Mouse (Mus musculus): Measurements from ENCODE around the gene Kif26b. TPM values are rescaled to one million over a fixed set of nuclear protein-coding genes. Genes with fewer than 3 reads are reported as not detected.

Gene Kif26b
- polyA plus RNA-seq, 1 experiment from 2014 or later: 5.3 TPM

DNA sequence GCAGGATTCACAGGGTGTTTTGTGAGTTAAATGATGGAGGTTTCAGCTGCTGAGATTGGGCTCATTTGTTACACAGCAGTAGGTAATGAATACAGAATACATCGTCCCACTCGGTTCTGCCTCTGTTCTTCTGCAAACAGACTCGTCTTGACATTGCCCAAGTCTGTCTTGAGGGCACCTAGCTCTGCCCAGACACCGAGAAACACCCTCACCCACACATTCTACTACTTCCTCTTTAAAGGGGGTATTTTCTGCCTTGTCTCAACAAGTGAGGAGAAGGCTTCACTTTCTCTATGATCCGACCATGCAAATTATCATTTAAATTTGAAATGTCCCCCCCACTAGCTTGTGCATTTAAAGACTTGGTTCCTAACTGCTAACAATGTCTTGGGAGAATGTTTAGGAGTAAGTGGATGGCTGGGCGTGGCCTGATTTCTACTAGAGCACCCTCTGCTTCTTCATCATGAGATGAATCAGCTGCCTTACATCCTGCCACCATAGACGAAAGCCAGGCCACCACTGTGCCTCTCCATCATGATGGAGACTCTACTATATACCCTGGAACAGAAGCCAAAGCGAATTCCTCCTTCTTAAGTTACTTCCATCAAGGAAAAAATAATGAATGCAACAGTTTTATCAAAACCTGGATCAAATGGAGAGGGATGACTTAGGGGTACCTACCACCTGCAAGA lies 395.7 kb downstream of the Kif26b start:
- Histone ChIP-seq H3K4me2 (no peak overlapping the region), H3K4me3 (no peak overlapping the region), H3K4me1 (no peaks in the 10 kb centered on the region), H3K27ac (no peak overlapping the region), H3K27me3 (0 out of 2 replicates have a peak, but pooled peaks cover 3% of the 10 kb centered on the region), H3K9ac (no peak overlapping the region), H3K9me3 (no peaks in the 10 kb centered on the region), H3K36me3 (peaks cover 8% of the 10 kb centered on the region; the same call in 1 of the 2 replicates)
- 83% methylated on average over 8 of the region's 8 CpGs for WGBS
- no peak for ATAC-seq (ENCODE audit: insufficient number of reproducible peaks, low FRiP score, low TSS enrichment, low read depth)

DNA sequence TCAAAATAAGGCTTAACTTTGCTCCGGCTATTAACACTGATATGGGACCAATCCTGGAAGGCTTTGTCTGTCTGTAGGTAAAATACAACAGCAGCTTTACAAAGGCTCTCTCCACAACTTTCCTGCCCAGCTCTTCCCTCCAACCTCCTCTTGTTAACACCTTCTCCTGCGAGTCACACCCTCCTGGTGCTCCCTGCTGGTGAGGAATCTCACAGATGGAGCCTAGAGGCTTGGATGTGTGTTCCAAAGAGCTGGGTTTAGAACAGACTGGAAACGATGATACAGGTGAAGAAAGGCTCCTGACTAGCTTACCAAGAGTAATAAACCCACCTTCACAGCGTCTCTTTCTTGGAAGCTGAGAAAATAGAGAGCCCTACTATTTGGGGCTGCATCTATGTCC lies 400.6 kb downstream of the Kif26b start:
- no peaks in the 10 kb centered on the region for H3K9me3 ChIP-seq
- 0 out of 2 replicates have a peak, but pooled peaks cover 3% of the 10 kb centered on the region for H3K27me3 ChIP-seq
- no peak overlapping the region for H3K9ac ChIP-seq
- H3K36me3 ChIP-seq: peaks cover 14% of the 10 kb centered on the region
- WGBS: 55% methylated on average over 4 of the region's 4 CpGs
- H3K4me1 ChIP-seq: peaks cover 13% of the 10 kb centered on the region
- no peak overlapping the region for H3K27ac ChIP-seq
- H3K4me3 ChIP-seq: no peak overlapping the region
- no peak for ATAC-seq (ENCODE audit: insufficient number of reproducible peaks, low FRiP score, low TSS enrichment, low read depth)
- H3K4me2 ChIP-seq: no peak overlapping the region

DNA sequence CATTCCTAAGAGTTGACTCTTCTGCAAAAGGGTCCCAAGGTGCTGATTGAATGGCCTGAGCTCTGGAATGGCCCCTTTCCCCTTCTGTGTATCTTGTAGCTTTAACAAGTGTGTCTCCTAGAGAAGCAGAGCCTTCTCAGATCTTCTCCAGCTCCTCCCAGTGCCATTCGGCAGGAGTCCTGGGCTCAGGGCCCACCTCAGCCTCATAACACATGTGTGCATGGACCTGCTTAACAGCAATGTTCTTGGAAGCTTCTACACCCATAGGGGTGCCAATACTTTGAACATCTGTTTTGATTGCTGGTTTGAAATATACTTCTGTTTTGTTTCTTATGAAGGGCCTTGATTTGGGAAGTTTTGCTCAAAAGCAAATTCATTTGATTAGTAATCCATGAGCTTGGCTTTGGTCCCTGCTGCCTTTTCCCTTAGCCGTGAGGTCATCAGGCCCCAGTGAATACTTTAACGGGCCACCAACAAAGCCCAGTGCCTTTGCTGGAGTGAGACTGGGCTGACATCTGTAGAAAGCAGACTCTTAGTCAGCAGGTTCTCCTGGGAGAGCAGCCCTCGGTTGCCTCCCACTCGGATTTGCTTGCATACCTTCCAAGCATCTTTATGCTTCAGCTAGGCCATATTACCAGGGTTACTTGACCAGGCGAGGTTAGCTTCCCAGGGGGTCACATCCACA lies 405.2 kb downstream of the Kif26b start:
- Histone ChIP-seq H3K9ac (no peak overlapping the region), H3K27ac (no peak overlapping the region), H3K36me3 (peaks cover 6% of the 10 kb centered on the region), H3K27me3 (no peaks in the 10 kb centered on the region), H3K4me3 (no peak overlapping the region), H3K9me3 (no peaks in the 10 kb centered on the region), H3K4me1 (peaks cover 46% of the 10 kb centered on the region), H3K4me2 (no peak overlapping the region)
- WGBS: 51% methylated on average over 6 of the region's 6 CpGs
- no peak for ATAC-seq (ENCODE audit: insufficient number of reproducible peaks, low FRiP score, low TSS enrichment, low read depth)

DNA sequence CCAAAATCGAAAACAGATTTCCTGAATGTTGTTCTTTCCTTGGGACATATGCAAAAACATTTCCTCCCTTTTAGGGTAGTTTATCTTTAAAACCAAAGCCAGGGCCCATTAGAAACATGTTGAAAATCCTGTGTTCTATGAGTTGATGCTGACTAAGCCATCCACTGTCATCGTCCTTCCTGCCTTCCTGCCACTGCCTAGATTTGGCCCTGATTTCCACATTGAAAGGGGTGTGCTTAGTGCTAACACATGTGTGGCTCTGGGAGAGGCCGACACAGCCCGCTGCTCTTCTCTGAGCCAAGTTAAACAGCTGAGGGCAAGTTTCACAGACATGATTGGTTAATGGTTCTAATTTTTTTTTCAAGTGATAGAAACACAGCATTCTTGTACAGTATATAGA lies 407.5 kb downstream of the Kif26b start:
- H3K27ac ChIP-seq: peak overlapping the region; percentile 79; the same call in 1 of the 2 replicates
- H3K36me3 ChIP-seq: peaks cover 6% of the 10 kb centered on the region
- no peaks in the 10 kb centered on the region for H3K9me3 ChIP-seq
- peaks cover 46% of the 10 kb centered on the region for H3K4me1 ChIP-seq
- WGBS: 25% methylated on average over 4 of the region's 4 CpGs
- no peaks in the 10 kb centered on the region for H3K27me3 ChIP-seq
- no peak overlapping the region for H3K4me3 ChIP-seq
- peak; percentile 70; the same call in 1 of the 2 replicates for ATAC-seq (ENCODE audit: insufficient number of reproducible peaks, low FRiP score, low TSS enrichment, low read depth)
- no peak overlapping the region for H3K9ac ChIP-seq
- H3K4me2 ChIP-seq: no peak overlapping the region; the same call in 1 of the 2 replicates

DNA sequence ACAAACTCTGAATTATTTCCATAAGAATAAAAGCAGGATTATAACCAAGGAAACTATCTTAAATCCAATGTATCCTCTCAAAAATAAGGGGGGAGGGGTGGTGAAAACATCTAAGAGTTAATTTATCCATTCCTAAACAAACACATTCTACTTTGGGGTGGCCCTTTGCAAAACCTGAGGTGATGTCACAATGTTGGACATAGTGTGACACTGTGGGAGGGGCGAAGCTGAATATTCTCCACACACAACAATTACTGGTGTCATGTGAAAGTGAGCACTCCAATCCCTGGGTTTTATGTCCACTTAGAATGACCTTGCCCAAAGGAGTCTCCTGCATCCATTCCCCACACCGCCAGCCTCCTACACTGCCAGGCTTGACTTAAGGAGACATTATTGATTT lies 408.1 kb downstream of the Kif26b start:
- Histone ChIP-seq H3K9me3 (no peaks in the 10 kb centered on the region), H3K4me1 (peaks cover 46% of the 10 kb centered on the region), H3K9ac (no peak overlapping the region), H3K27me3 (0 out of 2 replicates have a peak, but pooled peaks cover 2% of the 10 kb centered on the region), H3K4me2 (no peak overlapping the region), H3K27ac (no peak overlapping the region), H3K4me3 (no peak overlapping the region), H3K36me3 (peaks cover 6% of the 10 kb centered on the region)
- WGBS: 91% methylated on average over 2 of the region's 2 CpGs
- ATAC-seq (ENCODE audit: insufficient number of reproducible peaks, low FRiP score, low TSS enrichment, low read depth): no peak

DNA sequence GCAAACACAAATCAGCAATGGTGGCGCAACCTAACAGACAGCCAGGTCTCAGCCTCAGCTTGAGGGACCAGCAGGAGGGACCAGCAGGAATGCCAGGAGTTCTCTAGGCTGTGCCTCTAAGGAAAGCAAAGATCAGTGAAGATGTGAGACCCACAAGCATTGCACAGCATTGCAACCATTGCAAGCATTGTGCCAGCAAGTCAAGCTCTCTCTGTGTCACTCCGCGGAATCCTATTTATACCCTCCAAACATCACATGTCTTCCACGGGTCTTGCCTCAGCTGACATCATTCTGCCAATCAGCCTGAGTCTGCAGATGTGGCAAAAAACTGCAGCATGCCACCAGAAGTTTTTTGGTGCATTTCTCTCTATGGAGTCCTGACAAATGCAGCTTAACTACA lies 411.4 kb downstream of the Kif26b start:
- no peak overlapping the region for H3K9ac ChIP-seq
- 0 out of 2 replicates have a peak, but pooled peaks cover 2% of the 10 kb centered on the region for H3K27me3 ChIP-seq
- no peaks in the 10 kb centered on the region for H3K9me3 ChIP-seq
- ATAC-seq (ENCODE audit: insufficient number of reproducible peaks, low FRiP score, low TSS enrichment, low read depth): no peak
- WGBS: 85% methylated on average over 4 of the region's 4 CpGs
- no peak overlapping the region for H3K4me2 ChIP-seq
- peaks cover 29% of the 10 kb centered on the region for H3K4me1 ChIP-seq
- no peaks in the 10 kb centered on the region for H3K36me3 ChIP-seq
- no peak overlapping the region for H3K27ac ChIP-seq
- H3K4me3 ChIP-seq: no peak overlapping the region

DNA sequence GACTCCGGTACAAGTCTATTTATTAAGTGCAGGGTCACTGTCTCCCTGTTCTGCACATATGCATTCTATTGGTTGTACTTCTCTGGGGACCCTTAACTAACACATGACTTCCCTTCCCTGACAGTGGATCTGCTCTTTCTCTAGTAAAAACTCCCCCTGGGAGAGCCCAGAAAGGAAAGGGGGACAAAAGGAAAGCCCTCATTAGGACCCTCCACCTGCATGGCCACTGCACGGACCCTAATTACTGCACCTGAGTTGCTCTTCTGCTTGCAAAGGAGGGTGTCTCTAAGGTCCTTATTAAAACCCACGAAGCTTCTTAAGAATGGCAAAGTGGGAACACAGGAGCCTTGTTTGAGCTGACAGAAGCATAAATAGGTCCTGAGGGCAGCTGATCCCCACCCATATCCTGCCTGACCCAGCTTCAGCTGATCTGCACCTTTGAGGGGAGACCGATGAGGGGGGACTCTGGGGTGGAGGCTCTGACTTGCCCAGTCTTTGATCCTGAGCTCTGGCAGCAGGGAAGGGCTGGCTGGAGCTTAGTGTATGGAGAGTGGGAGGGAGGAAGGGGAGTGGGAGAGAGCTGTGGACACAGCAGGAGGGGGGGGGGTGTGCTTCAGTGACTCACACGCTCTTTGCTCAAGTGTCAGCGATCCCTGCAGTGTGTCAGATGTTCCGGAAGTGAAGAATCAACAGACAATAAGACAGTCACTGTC lies 413.5 kb downstream of the Kif26b start:
- H3K4me3 ChIP-seq: no peak overlapping the region
- H3K4me2 ChIP-seq: no peak overlapping the region
- ATAC-seq (ENCODE audit: insufficient number of reproducible peaks, low FRiP score, low TSS enrichment, low read depth): no peak
- H3K9ac ChIP-seq: no peak overlapping the region
- peaks cover 16% of the 10 kb centered on the region for H3K4me1 ChIP-seq
- WGBS: 31% methylated on average over 7 of the region's 7 CpGs
- H3K27ac ChIP-seq: no peak overlapping the region
- no peaks in the 10 kb centered on the region for H3K9me3 ChIP-seq
- H3K36me3 ChIP-seq: no peaks in the 10 kb centered on the region
- H3K27me3 ChIP-seq: 0 out of 2 replicates have a peak, but pooled peaks cover 2% of the 10 kb centered on the region

DNA sequence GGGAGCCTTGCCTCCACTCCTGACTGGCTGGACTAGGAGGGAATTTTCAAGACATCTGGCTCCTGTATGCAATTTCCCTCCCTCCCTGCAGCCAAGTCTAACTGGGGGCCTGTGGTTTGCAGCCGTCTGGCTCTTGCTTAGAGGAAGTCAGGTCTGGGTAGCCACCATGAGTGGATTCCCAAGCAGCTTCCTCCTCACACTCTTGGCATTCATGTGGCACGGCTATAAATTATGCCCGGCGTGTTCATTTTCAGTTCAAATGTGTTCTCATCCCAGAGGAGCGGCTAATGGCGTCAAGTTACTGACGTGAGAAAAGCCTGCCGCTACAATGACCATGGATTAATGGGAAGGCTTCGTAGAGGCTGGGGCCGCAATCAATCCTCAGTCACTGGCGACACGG lies 424.0 kb downstream of the Kif26b start:
- Histone ChIP-seq H3K27me3 (no peaks in the 10 kb centered on the region), H3K9ac (no peak overlapping the region), H3K9me3 (no peaks in the 10 kb centered on the region), H3K27ac (peak overlapping the region; percentile 43; the same call in 1 of the 2 replicates), H3K4me1 (peaks cover 13% of the 10 kb centered on the region), H3K4me3 (no peak overlapping the region), H3K36me3 (0 out of 2 replicates have a peak, but pooled peaks cover 2% of the 10 kb centered on the region), H3K4me2 (no peak overlapping the region)
- ATAC-seq (ENCODE audit: insufficient number of reproducible peaks, low FRiP score, low TSS enrichment, low read depth): peak; percentile 30; the same call in 1 of the 2 replicates
- 31% methylated on average over 12 of the region's 12 CpGs for WGBS

DNA sequence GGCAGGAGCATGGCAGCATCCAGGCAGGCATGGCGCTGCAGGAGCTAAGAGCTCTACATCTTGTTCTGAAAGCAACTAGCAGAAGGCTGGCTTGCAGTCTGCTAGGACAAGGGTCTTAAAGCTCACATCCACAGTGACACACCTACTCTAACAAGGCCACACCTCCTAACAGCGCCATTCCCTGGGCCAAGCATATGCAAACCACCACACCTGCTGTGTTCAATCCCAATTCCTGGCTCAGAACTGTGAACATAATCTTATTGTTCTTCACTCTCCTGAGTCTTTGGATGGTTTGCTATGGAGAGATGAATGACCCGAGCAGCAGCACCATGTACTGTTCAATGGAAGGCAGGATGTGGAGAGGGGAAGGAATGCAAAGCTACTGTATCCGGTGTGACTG lies 429.7 kb downstream of the Kif26b start:
- 82% methylated on average over 4 of the region's 4 CpGs for WGBS
- no peak for ATAC-seq (ENCODE audit: insufficient number of reproducible peaks, low FRiP score, low TSS enrichment, low read depth)
- H3K36me3 ChIP-seq: 0 out of 2 replicates have a peak, but pooled peaks cover 2% of the 10 kb centered on the region
- H3K27ac ChIP-seq: no peak overlapping the region
- 0 out of 2 replicates have a peak, but pooled peaks cover 9% of the 10 kb centered on the region for H3K27me3 ChIP-seq
- H3K4me2 ChIP-seq: no peak overlapping the region
- H3K4me3 ChIP-seq: no peak overlapping the region
- H3K9ac ChIP-seq: no peak overlapping the region
- peaks cover 16% of the 10 kb centered on the region for H3K4me1 ChIP-seq
- no peaks in the 10 kb centered on the region for H3K9me3 ChIP-seq

DNA sequence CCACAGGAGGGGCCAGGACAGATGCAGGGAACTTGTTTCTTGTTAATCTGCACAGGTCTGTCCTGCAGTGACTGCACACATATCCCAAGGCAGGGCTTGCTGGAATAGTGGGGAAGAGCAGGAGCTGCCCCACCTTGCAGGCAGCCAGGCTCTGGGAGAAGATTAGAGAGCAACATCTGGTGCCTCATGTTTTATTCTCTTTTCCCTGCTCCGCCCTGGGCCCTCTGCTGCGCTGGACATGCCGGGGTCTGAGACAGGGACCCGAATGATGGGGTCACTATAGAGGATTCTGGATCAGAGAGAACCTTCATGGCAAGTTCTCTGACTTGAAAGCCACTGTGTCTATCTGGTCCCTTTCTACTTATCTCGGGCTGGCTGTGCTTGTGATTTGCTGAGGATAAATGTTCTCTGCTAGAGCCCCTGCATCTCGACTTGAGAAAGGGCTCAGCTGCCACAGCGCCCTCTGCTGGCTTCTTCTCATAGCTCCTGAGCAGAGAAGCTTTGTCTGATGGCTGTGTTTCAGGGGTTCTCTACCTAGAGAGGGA lies 431.2 kb downstream of the Kif26b start:
- no peaks in the 10 kb centered on the region for H3K9me3 ChIP-seq
- no peak overlapping the region for H3K27ac ChIP-seq
- H3K9ac ChIP-seq: no peak overlapping the region
- ATAC-seq (ENCODE audit: insufficient number of reproducible peaks, low FRiP score, low TSS enrichment, low read depth): no peak
- peaks cover 16% of the 10 kb centered on the region for H3K4me1 ChIP-seq
- no peak overlapping the region for H3K4me2 ChIP-seq
- H3K27me3 ChIP-seq: 0 out of 2 replicates have a peak, but pooled peaks cover 9% of the 10 kb centered on the region
- 0 out of 2 replicates have a peak, but pooled peaks cover 2% of the 10 kb centered on the region for H3K36me3 ChIP-seq
- H3K4me3 ChIP-seq: no peak overlapping the region
- WGBS: 31% methylated on average over 7 of the region's 7 CpGs

DNA sequence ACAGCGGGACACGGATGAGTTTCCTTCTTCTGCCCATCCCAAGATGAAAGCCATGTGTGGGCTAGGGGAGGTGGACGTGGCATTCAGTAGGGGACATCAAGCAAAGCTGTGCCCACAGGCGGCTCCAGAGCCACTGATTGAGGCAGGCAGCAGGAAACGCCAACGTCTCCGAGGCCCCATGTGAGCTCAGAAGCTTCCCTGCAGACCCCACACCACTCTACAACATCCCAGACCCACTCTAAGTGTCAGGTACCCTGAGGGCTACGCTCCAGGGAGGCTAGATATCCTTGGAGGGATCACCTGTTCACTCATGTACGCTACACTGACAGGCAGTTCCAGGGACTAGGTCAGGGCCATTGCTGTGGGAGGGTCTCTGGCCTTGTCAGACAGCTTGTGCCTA lies 432.7 kb downstream of the Kif26b start:
- no peak overlapping the region for H3K9ac ChIP-seq
- 65% methylated on average over 9 of the region's 9 CpGs for WGBS
- H3K4me3 ChIP-seq: no peak overlapping the region
- H3K36me3 ChIP-seq: no peaks in the 10 kb centered on the region
- H3K9me3 ChIP-seq: no peaks in the 10 kb centered on the region
- H3K4me1 ChIP-seq: peaks cover 16% of the 10 kb centered on the region
- no peak overlapping the region for H3K4me2 ChIP-seq
- H3K27me3 ChIP-seq: 0 out of 2 replicates have a peak, but pooled peaks cover 9% of the 10 kb centered on the region
- no peak overlapping the region for H3K27ac ChIP-seq
- ATAC-seq (ENCODE audit: insufficient number of reproducible peaks, low FRiP score, low TSS enrichment, low read depth): no peak
